Mouse (Mus musculus) activated CD4-positive, CD25-positive, alpha-beta regulatory T cell (primary cell): Measurements from ENCODE around the gene Pcgf2. TPM values are rescaled to one million over a fixed set of nuclear protein-coding genes. Genes with fewer than 3 reads are reported as not detected.

Experiments used
- polyA plus RNA-seq, 2 experiments: library from polyadenylated mRNA; unstranded; fragments of 100-300 nt; shearing (Covaris generic); gene quantifications; one replicate each; pipeline ENCODE4 v1.2.1; 2017

Gene Pcgf2
- 1 to 10 TPM; 1.2 to 3.7 TPM for polyA plus RNA-seq

DNA sequence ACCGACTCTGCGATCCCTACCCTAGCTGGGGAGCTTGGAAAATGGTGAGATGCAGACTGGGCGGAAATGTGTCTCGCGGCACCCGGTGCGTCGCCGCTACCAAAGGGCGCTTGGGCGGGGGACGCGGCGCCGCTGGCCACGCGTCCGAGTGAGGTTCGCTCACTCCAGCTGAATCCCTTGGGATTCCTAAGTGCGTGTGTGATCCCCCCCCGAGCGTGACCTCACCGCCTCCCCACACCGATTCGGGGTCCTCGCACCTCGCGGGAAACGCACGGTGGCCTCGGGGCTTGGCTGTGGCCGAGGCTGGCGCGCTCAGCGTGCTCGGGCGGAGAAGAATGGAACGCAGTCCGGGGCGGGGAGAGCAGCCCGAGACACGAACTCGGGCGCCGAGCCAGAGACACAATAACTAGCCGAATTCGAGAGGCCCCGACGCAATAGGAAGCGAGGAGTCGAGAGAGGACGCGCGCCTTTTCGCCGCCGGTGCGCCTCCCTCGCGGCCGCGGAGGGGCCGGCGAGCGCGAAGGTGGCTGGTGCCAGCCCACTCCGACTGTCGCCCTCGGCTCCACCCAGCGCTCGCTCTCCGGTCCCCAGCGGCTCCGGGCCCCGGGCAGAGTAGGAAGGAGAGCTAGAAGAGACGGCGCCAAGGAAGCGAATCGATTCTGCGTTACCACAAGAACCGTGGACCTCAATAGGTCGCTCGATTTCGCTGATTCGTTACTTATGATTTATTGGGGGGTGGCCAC is at the start of gene Pcgf2:
TSS of gene Pcgf2 (minus strand) at position 495 of the 743 bp plus-strand sequence.

DNA sequence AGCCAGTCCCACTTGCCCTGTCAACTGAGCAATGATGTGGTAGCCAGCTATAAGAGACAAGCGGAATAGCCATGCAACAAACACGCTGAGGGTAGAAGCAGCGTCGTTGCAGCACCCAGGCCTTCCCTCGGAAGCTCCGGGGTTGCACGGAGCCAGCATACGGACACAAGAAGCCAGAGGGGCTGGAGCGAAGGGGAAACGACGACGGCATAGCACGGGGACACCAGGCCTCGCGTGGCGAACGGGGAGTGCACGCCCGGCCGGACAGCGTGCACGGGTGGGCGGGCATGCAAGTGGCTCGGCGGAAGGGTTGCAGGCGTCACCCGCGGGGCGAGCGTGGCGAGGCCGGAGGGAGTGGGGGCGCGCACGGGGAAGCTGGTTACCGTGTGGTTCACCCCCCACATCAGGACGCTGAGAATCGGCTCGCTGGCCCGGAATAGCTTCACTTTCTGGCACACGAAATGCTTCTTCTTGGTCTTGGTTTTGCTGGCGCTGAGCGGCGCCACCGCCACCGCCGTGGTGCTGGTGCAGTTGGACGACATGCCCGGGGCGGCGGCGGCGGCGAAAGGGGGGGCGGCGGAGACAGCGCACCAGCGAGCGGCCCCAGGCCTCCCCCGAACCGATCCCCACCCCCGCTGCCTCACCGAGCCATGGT is 43.9 kb upstream of the Pcgf2 start, which contains the start of gene Pip4k2b:
TSS of gene Pip4k2b (minus strand) at position 642 of the 655 bp plus-strand sequence.

DNA sequence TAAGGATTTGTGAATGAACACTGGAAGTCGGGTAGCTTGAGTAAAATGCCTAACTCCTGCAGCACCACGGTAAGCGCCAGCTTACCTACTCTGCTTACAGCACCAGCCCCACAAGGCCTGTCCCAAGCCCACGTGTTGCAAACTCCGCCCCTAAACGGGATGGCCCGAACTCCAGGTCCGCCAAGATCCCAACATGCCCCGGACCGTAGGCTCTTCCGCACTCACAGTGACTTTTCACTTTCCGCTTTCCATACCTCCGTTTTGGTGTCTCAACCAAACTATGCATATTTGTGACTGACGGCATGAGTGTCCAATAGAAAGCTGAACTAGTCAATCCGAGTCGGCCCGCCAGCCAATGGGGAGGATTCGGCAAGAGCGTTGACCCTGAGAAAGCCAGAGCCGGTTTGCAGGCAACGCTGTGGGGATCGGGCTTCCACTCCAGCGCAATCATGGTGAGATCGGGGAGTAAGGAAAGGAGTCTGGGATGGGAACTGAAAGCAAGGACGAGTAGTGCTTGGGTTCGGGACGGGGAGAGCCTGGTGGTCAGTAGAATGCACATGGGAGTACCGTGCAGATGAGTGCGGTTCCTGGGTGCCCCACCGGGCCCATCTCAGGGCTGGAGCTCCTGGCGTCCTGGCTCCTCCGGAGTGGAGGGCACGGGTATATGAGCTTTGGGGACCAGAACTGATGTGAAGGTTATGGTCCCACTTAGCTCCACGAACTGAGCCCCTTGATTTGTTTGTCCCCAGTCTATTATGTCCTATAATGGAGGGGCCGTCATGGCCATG is 2.9 kb upstream of the Pcgf2 start, which contains the start of gene Psmb3:
TSS of gene Psmb3 (plus strand) at position 361 of the 788 bp plus-strand sequence.

DNA sequence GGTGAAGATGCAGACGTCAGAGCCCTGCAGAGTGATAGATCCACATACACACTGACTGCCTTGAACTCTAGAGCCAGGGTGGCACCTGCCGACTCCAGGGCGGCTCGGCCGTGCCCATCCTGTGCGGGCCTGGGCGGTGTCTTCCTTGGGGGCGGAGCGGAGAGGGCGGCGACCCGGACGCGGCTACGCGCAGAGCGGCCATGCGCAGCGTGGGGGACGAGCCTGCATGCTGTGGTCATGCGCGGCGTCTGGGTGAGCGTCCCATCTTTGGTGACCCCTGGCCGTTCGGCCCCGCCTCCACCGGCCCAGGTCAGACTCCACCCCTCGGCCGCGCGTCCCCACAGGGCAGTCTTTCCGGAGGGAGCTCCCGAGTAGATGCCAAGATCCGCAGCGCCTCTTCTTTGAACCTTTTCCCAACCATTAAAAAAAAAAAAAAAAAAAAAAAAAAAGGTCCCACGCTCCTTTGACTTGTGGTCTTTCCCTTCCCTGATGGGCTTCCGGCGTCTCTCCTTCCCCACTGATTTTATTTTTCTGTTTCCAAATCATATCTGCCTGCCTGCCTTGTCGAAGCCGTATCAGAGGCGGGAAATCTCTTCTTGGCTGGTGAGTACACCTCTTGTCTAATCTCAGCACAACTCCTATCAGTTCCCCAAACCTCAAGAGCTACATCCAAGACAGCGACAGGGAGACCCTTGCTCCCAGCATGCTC is 14.5 kb downstream of the Pcgf2 start, which contains the start of gene Cisd3:
TSS of gene Cisd3 (plus strand) at position 214 of the 709 bp plus-strand sequence.

DNA sequence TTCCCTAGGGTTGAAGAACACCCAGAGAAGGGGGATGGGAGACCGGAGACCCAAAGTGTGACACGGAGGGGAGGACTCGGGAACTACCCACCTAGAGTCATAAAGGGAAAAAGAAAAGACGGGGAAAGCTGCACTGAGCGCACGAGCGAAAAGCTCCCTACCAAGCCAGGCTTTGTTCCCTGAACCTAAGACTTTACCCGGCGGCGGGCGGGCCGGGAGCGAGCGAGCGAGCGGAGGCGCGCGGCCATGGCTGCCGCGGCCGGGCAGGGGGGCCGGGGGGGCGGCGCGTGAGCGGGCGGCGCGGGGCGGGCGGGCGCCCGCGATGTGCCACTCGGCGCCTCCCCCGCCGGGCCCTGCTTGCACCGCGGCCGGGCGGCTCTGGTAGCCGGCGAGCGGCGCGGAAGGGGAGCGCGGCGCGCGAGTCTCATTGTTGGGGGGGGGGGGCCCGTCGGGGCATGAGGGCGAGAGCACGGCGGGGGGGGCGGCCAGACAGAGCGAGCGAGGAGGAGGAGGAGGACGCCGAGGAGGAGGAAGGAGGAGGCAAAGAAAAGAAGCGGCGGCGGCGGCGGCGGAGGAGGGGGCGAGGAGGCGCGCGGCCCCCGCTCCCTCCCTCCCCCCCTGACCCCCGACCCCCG is 37.3 kb downstream of the Pcgf2 start, which contains the start of gene Mllt6:
TSS of gene Mllt6 (plus strand) at position 522 of the 635 bp plus-strand sequence.

Other genes starting within 250 kb of the Pcgf2 start
- gene 4933428G20Rik, start 200.2 kb downstream of the Pcgf2 start, polyA plus RNA-seq, result not detected
- gene Srcin1, start 124.3 kb downstream of the Pcgf2 start, polyA plus RNA-seq, result under 1 TPM in 1 of 2 experiments, not detected in 1; 0.05 TPM
- gene Epop, start 70.8 kb downstream of the Pcgf2 start, polyA plus RNA-seq, result 1 to 10 TPM; 8.9 to 9.1 TPM
- 10 to 100 TPM; 15.9 to 17.1 TPM for gene Mllt6, start 37.1 kb downstream of the Pcgf2 start, polyA plus RNA-seq
- gene Cisd3, start 14.7 kb downstream of the Pcgf2 start, polyA plus RNA-seq, result 100 to 1,000 TPM in 1 of 2 experiments, 10 to 100 TPM in 1; 92.2 to 123 TPM
- 100 to 1,000 TPM; 475 to 485 TPM for gene Psmb3, start 2.9 kb upstream of the Pcgf2 start, polyA plus RNA-seq
- gene Pip4k2b, start 44.2 kb upstream of the Pcgf2 start, polyA plus RNA-seq, result 1 to 10 TPM; 1.5 to 4.1 TPM
- gene Cwc25, start 66.1 kb upstream of the Pcgf2 start, polyA plus RNA-seq, result 10 to 100 TPM; 16.0 to 24.9 TPM
- gene 1700001P01Rik, start 75.4 kb upstream of the Pcgf2 start, polyA plus RNA-seq, result not detected
- 100 to 1,000 TPM; 356 to 584 TPM for gene Rpl23, start 81.9 kb upstream of the Pcgf2 start, polyA plus RNA-seq
- gene Lasp1, start 98.5 kb upstream of the Pcgf2 start, polyA plus RNA-seq, result 100 to 1,000 TPM; 135 to 219 TPM
- gene B230217C12Rik, start 140.3 kb upstream of the Pcgf2 start, polyA plus RNA-seq, result 1 to 10 TPM; 1.4 TPM
- gene Fbxo47, start 183.7 kb upstream of the Pcgf2 start, polyA plus RNA-seq, result under 1 TPM; 0.61 to 0.85 TPM